In genomic region chr7:127614511-127614890, GRCm38 (mm10) we compare ENCODE assay signal across 8 mouse cellular contexts. TPM values are rescaled to one million over a fixed set of nuclear protein-coding genes. Genes with fewer than 3 reads are reported as not detected.
A peak's percentile ranks its signal among the peaks of the same experiment; 100 is the strongest.
DNase-seq lines count a peak whose midpoint lies in the region; ATAC-seq and TF ChIP-seq lines count a peak whose summit lies in the region.

No protein-coding gene starts in this region.

- intact Hi-C loops in gastrocnemius, postnatal 14 days (cut with DNase I; ENCODE audit: low total_unique reads): no loop called here

- H3K4me2 ChIP-seq in intestine, postnatal 0 days (replicated peaks; ENCODE audit: low read depth): peak overlapping the region; percentile 90

- H3K36me3 ChIP-seq in intestine, postnatal 0 days (ENCODE audit: control insufficient read depth, insufficient read depth): peaks cover 28% of the 10 kb centered on the region

- no peaks in the 10 kb centered on the region for H3K27me3 ChIP-seq in intestine, postnatal 0 days (replicated peaks; ENCODE audit: control insufficient read depth, insufficient read depth, low read length)

- H3K4me1 ChIP-seq in bone marrow, adult 2 months (ENCODE audit: control insufficient read depth, insufficient read depth, low read length): no peaks in the 10 kb centered on the region
- H3K4me1 ChIP-seq in intestine, postnatal 0 days (replicated peaks; ENCODE audit: control insufficient read depth, insufficient read depth, low read length): no peaks in the 10 kb centered on the region
- 0 out of 2 replicates have a peak, but pooled peaks cover 7% of the 10 kb centered on the region for H3K4me1 ChIP-seq in lung, adult 2 months (ENCODE audit: control insufficient read depth, insufficient read depth, low read length)

- 2% methylated on average over 30 of the region's 44 CpGs for WGBS in bone marrow, adult 2 months
- WGBS in intestine, postnatal 0 days: under 1% methylated on average over 30 of the region's 44 CpGs
- WGBS in lung, adult 2 months: under 1% methylated on average over 32 of the region's 44 CpGs

- peak; percentile 45 for DNase-seq in right cerebral cortex, postnatal 14 days
- DNase-seq in right cerebral cortex, postnatal 25 days: no peak
- peak; percentile 56 for DNase-seq in gastrocnemius, postnatal 14 days
- peak; percentile 56 for DNase-seq in lung, adult 2 months
- DNase-seq in ovary, adult 18-20 months (ENCODE audit: low spot score): peak; percentile 47
- no peak for DNase-seq in layer of hippocampus, postnatal 36 days

- H3K9me3 ChIP-seq in intestine, postnatal 0 days (ENCODE audit: control insufficient read depth): no peaks in the 10 kb centered on the region

- TF ChIP-seq POLR2A in bone marrow, adult 2 months (IDR thresholded peaks at IDR 0.05; ENCODE audit: borderline replicate concordance, control insufficient read depth, low read depth, low read length): no peak
- TF ChIP-seq POLR2A in lung, adult 2 months (IDR thresholded peaks at IDR 0.05; ENCODE audit: borderline replicate concordance, extremely low read depth, low read depth, low read length): no peak

- H3K9ac ChIP-seq in intestine, postnatal 0 days (ENCODE audit: low read depth, low read length): peak overlapping the region; percentile 94

- peak overlapping the region; percentile 30 for H3K4me3 ChIP-seq in bone marrow, adult 2 months (replicated peaks; ENCODE audit: control insufficient read depth, low read depth, low read length)
- peak overlapping the region; percentile 99 for H3K4me3 ChIP-seq in intestine, postnatal 0 days (ENCODE audit: low read depth, low read length)
- H3K4me3 ChIP-seq in lung, adult 2 months (replicated peaks; ENCODE audit: extremely low read depth, low read depth, low read length): peak overlapping the region; percentile 91

- no peak for TF ChIP-seq CTCF in bone marrow, adult 2 months (IDR thresholded peaks at IDR 0.05; ENCODE audit: control insufficient read depth, insufficient read depth, low read length)
- TF ChIP-seq CTCF in intestine, postnatal 0 days (IDR thresholded peaks at IDR 0.05; ENCODE audit: low read depth): no peak
- no peak for TF ChIP-seq CTCF in lung, adult 2 months (IDR thresholded peaks at IDR 0.05; ENCODE audit: insufficient read depth, low read length)

- H3K27ac ChIP-seq in bone marrow, adult 2 months (ENCODE audit: control insufficient read depth, insufficient read depth, low read depth, low read length, poor library complexity): no peak overlapping the region
- peak overlapping the region; percentile 85 for H3K27ac ChIP-seq in intestine, postnatal 0 days (ENCODE audit: low read depth, low read length)

- peak; percentile 57 for ATAC-seq in intestine, postnatal 0 days

RNA-seq across cellular contexts. Expression of gene Zfp629, which starts 1.1 kb away (rescaled TPM):
- 6.3 and 14.2 TPM in 2 replicates for polyA plus RNA-seq in bone marrow, adult 2 months (2011; ENCODE audit: insufficient read depth, insufficient read length, low replicate concordance, missing spikeins)
- total RNA-seq in gastrocnemius, postnatal 14 days (2021): 1 to 10 TPM; 6.7 to 8.3 TPM
- polyA plus RNA-seq in intestine, postnatal 0 days (2015; fragmentation: Nextera tagmentation; extraction: Ambion mirVana): 3.0 and 3.8 TPM in 2 replicates
- polyA plus RNA-seq in lung, adult 2 months (2012; rRNA removed): 13.9 and 15.4 TPM in 2 replicates
- 10 to 100 TPM; 23.9 to 24.2 TPM for total RNA-seq in layer of hippocampus, postnatal 36 days (2021)

RNA-seq across cellular contexts. Expression of gene Rnf40, which starts 25.9 kb away (rescaled TPM):
- 52.7 and 66.7 TPM in 2 replicates for polyA plus RNA-seq in bone marrow, adult 2 months (2011; ENCODE audit: insufficient read depth, insufficient read length, low replicate concordance, missing spikeins)
- 10 to 100 TPM; 24.4 to 28.7 TPM for total RNA-seq in gastrocnemius, postnatal 14 days (2021)
- polyA plus RNA-seq in intestine, postnatal 0 days (2015; fragmentation: Nextera tagmentation; extraction: Ambion mirVana): 16.7 and 20.6 TPM in 2 replicates
- 26.1 and 32.8 TPM in 2 replicates for polyA plus RNA-seq in lung, adult 2 months (2012; rRNA removed)
- total RNA-seq in layer of hippocampus, postnatal 36 days (2021): 10 to 100 TPM; 64.2 to 66.7 TPM

RNA-seq across cellular contexts. Expression of gene Ccdc189, which starts 26.1 kb away (rescaled TPM):
- 9.9 and 15.2 TPM in 2 replicates for polyA plus RNA-seq in bone marrow, adult 2 months (2011; ENCODE audit: insufficient read depth, insufficient read length, low replicate concordance, missing spikeins)
- total RNA-seq in gastrocnemius, postnatal 14 days (2021): 1 to 10 TPM; 1.8 to 4.5 TPM
- 3.0 and 3.1 TPM in 2 replicates for polyA plus RNA-seq in intestine, postnatal 0 days (2015; fragmentation: Nextera tagmentation; extraction: Ambion mirVana)
- 14.0 and 16.5 TPM in 2 replicates for polyA plus RNA-seq in lung, adult 2 months (2012; rRNA removed)
- total RNA-seq in layer of hippocampus, postnatal 36 days (2021): 1 to 10 TPM; 8.4 to 8.6 TPM

RNA-seq across cellular contexts. Expression of gene Phkg2, which starts 41.4 kb away (rescaled TPM):
- 83.6 and 169 TPM in 2 replicates for polyA plus RNA-seq in bone marrow, adult 2 months (2011; ENCODE audit: insufficient read depth, insufficient read length, low replicate concordance, missing spikeins)
- 10 to 100 TPM; 10.1 to 10.7 TPM for total RNA-seq in gastrocnemius, postnatal 14 days (2021)
- polyA plus RNA-seq in intestine, postnatal 0 days (2015; fragmentation: Nextera tagmentation; extraction: Ambion mirVana): 25.1 and 25.7 TPM in 2 replicates
- polyA plus RNA-seq in lung, adult 2 months (2012; rRNA removed): 54.9 and 70.9 TPM in 2 replicates
- 10 to 100 TPM; 86.3 to 95.5 TPM for total RNA-seq in layer of hippocampus, postnatal 36 days (2021)

RNA-seq across cellular contexts. Expression of gene Tmem265, which starts 53.3 kb away (rescaled TPM):
- polyA plus RNA-seq in bone marrow, adult 2 months (2011; ENCODE audit: insufficient read depth, insufficient read length, low replicate concordance, missing spikeins): 20.5 and 41.0 TPM in 2 replicates
- total RNA-seq in gastrocnemius, postnatal 14 days (2021): not detected
- 1.9 and 3.8 TPM in 2 replicates for polyA plus RNA-seq in intestine, postnatal 0 days (2015; fragmentation: Nextera tagmentation; extraction: Ambion mirVana)
- 1.7 and 4.2 TPM in 2 replicates for polyA plus RNA-seq in lung, adult 2 months (2012; rRNA removed)
- 1 to 10 TPM in 1 of 2 experiments, under 1 TPM in 1; 0.38 to 1.2 TPM for total RNA-seq in layer of hippocampus, postnatal 36 days (2021)

Comparison
In these comparisons a context has a peak if more than half of its experiments do, and no peak if none do; other contexts are left out.
1. DNase-seq: peak in right cerebral cortex, postnatal 14 days (single experiment), gastrocnemius, postnatal 14 days (single experiment), lung, adult 2 months (single experiment) and ovary, adult 18-20 months (single experiment); none in right cerebral cortex, postnatal 25 days (single experiment) and layer of hippocampus, postnatal 36 days (0 of 2).
2. H3K4me3 ChIP-seq: peak in every context shown above with its lines; median percentile 99 in intestine, postnatal 0 days; 91 in lung, adult 2 months; 30 in bone marrow, adult 2 months.